In genomic region chr11:116330211-116330518, GRCm38 (mm10) we compare ENCODE assay signal across 11 mouse cellular contexts. TPM values are rescaled to one million over a fixed set of nuclear protein-coding genes. Genes with fewer than 3 reads are reported as not detected.
A peak's percentile ranks its signal among the peaks of the same experiment; 100 is the strongest.
DNase-seq lines count a peak whose midpoint lies in the region; ATAC-seq and TF ChIP-seq lines count a peak whose summit lies in the region.
"Had no signal": no experiment of that assay in that cellular context is flagged by ENCODE, and none has a peak within 500 bp of the region (broad histone marks: within the 10 kb centered on the region; RNA-seq: fewer than 3 reads in every experiment).

No protein-coding gene starts in this region.

- no peaks in the 10 kb centered on the region for H3K36me3 ChIP-seq in kidney, postnatal 0 days (ENCODE audit: insufficient read depth, low read length)
- no peaks in the 10 kb centered on the region for H3K36me3 ChIP-seq in kidney, adult 2 months (ENCODE audit: control insufficient read depth, insufficient read depth, low read length)
- no peaks in the 10 kb centered on the region for H3K36me3 ChIP-seq in ES-E14 (ENCODE audit: control insufficient read depth, insufficient read depth, low read length, poor library complexity, severe bottlenecking)
- H3K36me3 ChIP-seq in forebrain, embryonic 13.5 days (ENCODE audit: poor library complexity, severe bottlenecking): no peaks in the 10 kb centered on the region
- no peaks in the 10 kb centered on the region for H3K36me3 ChIP-seq in midbrain, embryonic 11.5 days (ENCODE audit: control insufficient read depth, insufficient read depth, low read length)
- no peaks in the 10 kb centered on the region for H3K36me3 ChIP-seq in kidney, embryonic 14.5 days (ENCODE audit: control insufficient read depth, insufficient read depth, low read length)

- ATAC-seq in kidney, postnatal 0 days (replicated peaks; ENCODE audit: low FRiP score, low read depth): no peak
- no peak for ATAC-seq in forebrain, embryonic 13.5 days
- no peak for ATAC-seq in midbrain, embryonic 11.5 days (ENCODE audit: low FRiP score)
- ATAC-seq in kidney, embryonic 14.5 days (ENCODE audit: low FRiP score, low TSS enrichment): no peak

- no peaks in the 10 kb centered on the region for H3K9me3 ChIP-seq in kidney, postnatal 0 days (replicated peaks; ENCODE audit: low read length)
- H3K9me3 ChIP-seq in ES-E14 (ENCODE audit: control insufficient read depth, insufficient read depth, low read depth, low read length): no peaks in the 10 kb centered on the region
- no peaks in the 10 kb centered on the region for H3K9me3 ChIP-seq in forebrain, embryonic 13.5 days (replicated peaks)
- H3K9me3 ChIP-seq in midbrain, embryonic 11.5 days (ENCODE audit: control insufficient read depth, low read length): no peaks in the 10 kb centered on the region
- no peaks in the 10 kb centered on the region for H3K9me3 ChIP-seq in kidney, embryonic 14.5 days (ENCODE audit: control insufficient read depth, low read length)

- intact Hi-C loops in left cerebral cortex, postnatal 36 days (cut with DNase I): no loop called here

- DNase-seq in kidney, postnatal 0 days (ENCODE audit: low spot score): no peak
- DNase-seq in kidney, adult 2 months: no peak
- DNase-seq in ES-E14 (ENCODE audit: low read depth, low spot score): no peak
- DNase-seq in midbrain, embryonic 11.5 days (ENCODE audit: low spot score, missing footprints): no peak
- DNase-seq in frontal cortex, adult 2 months (ENCODE audit: extremely low spot score in 1 of 2, low spot score in 1 of 2): no peak
- no peak for DNase-seq in left cerebral cortex, postnatal 36 days (ENCODE audit: low spot score in 2 of 2)
- DNase-seq: adrenal gland, postnatal 10 days had no signal

- no peak for TF ChIP-seq CTCF in kidney, postnatal 0 days (IDR thresholded peaks at IDR 0.05; ENCODE audit: low read depth)
- TF ChIP-seq CTCF in kidney, adult 2 months (conservative IDR thresholded peaks at IDR 0.05; ENCODE audit: insufficient read depth, insufficient read length, low read depth, low read length): no peak

- H3K4me1 ChIP-seq in kidney, postnatal 0 days (replicated peaks; ENCODE audit: insufficient read depth, low read length): peaks cover 38% of the 10 kb centered on the region
- peaks cover 16% of the 10 kb centered on the region; the same call in 1 of the 2 replicates for H3K4me1 ChIP-seq in kidney, adult 2 months (ENCODE audit: control insufficient read depth, insufficient read depth, low read length)
- peaks cover 15 to 76% of the 10 kb centered on the region in 2 experiments for H3K4me1 ChIP-seq in ES-E14 (ENCODE audit: control insufficient read depth in 2 of 2, insufficient read depth in 2 of 2, low read length in 2 of 2, poor library complexity in 1 of 2)
- H3K4me1 ChIP-seq in forebrain, embryonic 13.5 days: peaks cover 68% of the 10 kb centered on the region
- H3K4me1 ChIP-seq in midbrain, embryonic 11.5 days (ENCODE audit: control insufficient read depth, insufficient read depth, low read length): peaks cover 52% of the 10 kb centered on the region
- peaks cover 52% of the 10 kb centered on the region for H3K4me1 ChIP-seq in kidney, embryonic 14.5 days (ENCODE audit: control insufficient read depth, insufficient read depth, low read length)

- peaks cover 10% of the 10 kb centered on the region; the same call in 1 of the 2 replicates for H3K27me3 ChIP-seq in kidney, postnatal 0 days (ENCODE audit: insufficient read depth, low read length)
- no peaks in the 10 kb centered on the region for H3K27me3 ChIP-seq in kidney, adult 2 months (replicated peaks; ENCODE audit: control insufficient read depth, insufficient read depth, low read length)
- peaks cover 22% of the 10 kb centered on the region for H3K27me3 ChIP-seq in forebrain, embryonic 13.5 days
- peaks cover 19% of the 10 kb centered on the region for H3K27me3 ChIP-seq in midbrain, embryonic 11.5 days (ENCODE audit: control insufficient read depth, insufficient read depth, low read length)
- H3K27me3 ChIP-seq in kidney, embryonic 14.5 days (ENCODE audit: control insufficient read depth, insufficient read depth, low read length): peaks cover 16% of the 10 kb centered on the region

- no peak for TF ChIP-seq POLR2A in kidney, adult 2 months (IDR thresholded peaks at IDR 0.05; ENCODE audit: low read depth, low read length)

- H3K27ac ChIP-seq in kidney, postnatal 0 days: peak overlapping the region; percentile 64
- no peak overlapping the region for H3K27ac ChIP-seq in kidney, adult 2 months (ENCODE audit: insufficient read depth, low read depth, low read length)
- peak overlapping the region; percentile 64 for H3K27ac ChIP-seq in ES-E14 (ENCODE audit: insufficient read depth, low read depth, low read length, poor library complexity, severe bottlenecking)
- peak overlapping the region; percentile 94 for H3K27ac ChIP-seq in forebrain, embryonic 13.5 days
- H3K27ac ChIP-seq in midbrain, embryonic 11.5 days (ENCODE audit: low read depth, low read length): peak overlapping the region; percentile 60
- H3K27ac ChIP-seq in kidney, embryonic 14.5 days (ENCODE audit: low read depth, low read length): no peak overlapping the region

- no peak overlapping the region for H3K9ac ChIP-seq in kidney, postnatal 0 days (ENCODE audit: low read depth, low read length)
- H3K9ac ChIP-seq in ES-E14 (ENCODE audit: insufficient read depth, low read depth, low read length, poor library complexity, severe bottlenecking): 0 out of 2 replicates have a peak overlapping the region, but pooled peaks have one; percentile 34
- peak overlapping the region; percentile 48; the same call in 1 of the 2 replicates for H3K9ac ChIP-seq in forebrain, embryonic 13.5 days
- peak overlapping the region; percentile 36; the same call in 1 of the 2 replicates for H3K9ac ChIP-seq in midbrain, embryonic 11.5 days (ENCODE audit: low read length)
- H3K9ac ChIP-seq in kidney, embryonic 14.5 days (ENCODE audit: low read depth, low read length): no peak overlapping the region

- H3K4me2 ChIP-seq in kidney, postnatal 0 days (ENCODE audit: low read length): no peak overlapping the region
- peak overlapping the region; percentile 20; the same call in 1 of the 2 replicates for H3K4me2 ChIP-seq in forebrain, embryonic 13.5 days
- no peak overlapping the region for H3K4me2 ChIP-seq in midbrain, embryonic 11.5 days
- no peak overlapping the region for H3K4me2 ChIP-seq in kidney, embryonic 14.5 days (replicated peaks; ENCODE audit: low read depth, low read length)

- H3K4me3 ChIP-seq in kidney, postnatal 0 days (replicated peaks; ENCODE audit: low read depth, low read length): no peak overlapping the region
- no peak overlapping the region for H3K4me3 ChIP-seq in kidney, adult 2 months (ENCODE audit: insufficient read depth, low read depth, low read length)
- H3K4me3 ChIP-seq in ES-E14 (ENCODE audit: insufficient read depth in 1 of 2, low read depth in 1 of 2, low read length in 2 of 2, poor library complexity in 1 of 2, severe bottlenecking in 1 of 2): no peak overlapping the region
- no peak overlapping the region for H3K4me3 ChIP-seq in forebrain, embryonic 13.5 days
- H3K4me3 ChIP-seq in midbrain, embryonic 11.5 days (ENCODE audit: low read depth, low read length): no peak overlapping the region
- H3K4me3 ChIP-seq in kidney, embryonic 14.5 days (ENCODE audit: low read length): no peak overlapping the region

- 59% methylated on average over 7 of the region's 7 CpGs for WGBS in kidney, postnatal 0 days
- 69% methylated on average over 7 of the region's 7 CpGs for WGBS in kidney, adult 2 months
- 22% methylated on average over 6 of the region's 7 CpGs for WGBS in forebrain, embryonic 13.5 days
- 60% methylated on average over 7 of the region's 7 CpGs for WGBS in midbrain, embryonic 11.5 days
- WGBS in kidney, embryonic 14.5 days: 70% methylated on average over 6 of the region's 7 CpGs

- in situ Hi-C loops in ES-E14 (cut with MboI; ENCODE audit: low sequenced_read_pairs in 2 of 2, unreplicated experiment in 2 of 2): no loop called here

RNA-seq across cellular contexts. Expression of gene Foxj1, which starts 5.0 kb away (rescaled TPM):
- polyA plus RNA-seq in kidney, postnatal 0 days (2015; fragmentation: Nextera tagmentation; extraction: Ambion mirVana): 2.5 TPM in 2 replicates
- polyA plus RNA-seq in kidney, adult 2 months (2012; rRNA removed): 0.80 and 1.0 TPM in 2 replicates
- total RNA-seq in ES-E14 (2012; rRNA removed): 0.67 and 1.2 TPM in 2 replicates
- polyA plus RNA-seq in forebrain, embryonic 13.5 days (2015; fragmentation: Nextera tagmentation; extraction: Ambion mirVana): 8.1 and 10.6 TPM in 2 replicates
- polyA plus RNA-seq in midbrain, embryonic 11.5 days (2014; fragmentation: Nextera tagmentation; extraction: Ambion mirVana): 3.5 and 3.8 TPM in 2 replicates
- 4.6 and 5.6 TPM in 2 replicates for polyA plus RNA-seq in frontal cortex, adult 2 months (2012; rRNA removed)
- total RNA-seq in left cerebral cortex, postnatal 36 days (2021): 1 to 10 TPM; 5.0 to 5.2 TPM
- polyA plus RNA-seq in kidney, embryonic 14.5 days (2014; fragmentation: Nextera tagmentation; extraction: Ambion mirVana): 1.2 and 1.8 TPM in 2 replicates
- total RNA-seq: heart, postnatal 25 days had no signal

RNA-seq across cellular contexts. Expression of gene Exoc7, which starts 23.1 kb away (rescaled TPM):
- 56.5 and 59.1 TPM in 2 replicates for polyA plus RNA-seq in kidney, postnatal 0 days (2015; fragmentation: Nextera tagmentation; extraction: Ambion mirVana)
- 33.2 and 33.5 TPM in 2 replicates for polyA plus RNA-seq in kidney, adult 2 months (2012; rRNA removed)
- 25.5 and 26.4 TPM in 2 replicates for total RNA-seq in ES-E14 (2012; rRNA removed)
- 88.9 and 89.2 TPM in 2 replicates for polyA plus RNA-seq in forebrain, embryonic 13.5 days (2015; fragmentation: Nextera tagmentation; extraction: Ambion mirVana)
- polyA plus RNA-seq in midbrain, embryonic 11.5 days (2014; fragmentation: Nextera tagmentation; extraction: Ambion mirVana): 59.9 and 61.3 TPM in 2 replicates
- polyA plus RNA-seq in frontal cortex, adult 2 months (2012; rRNA removed): 89.7 and 97.5 TPM in 2 replicates
- 100 to 1,000 TPM in 1 of 2 experiments, 10 to 100 TPM in 1; 93.0 to 100 TPM for total RNA-seq in left cerebral cortex, postnatal 36 days (2021)
- polyA plus RNA-seq in kidney, embryonic 14.5 days (2014; fragmentation: Nextera tagmentation; extraction: Ambion mirVana): 49.6 and 66.3 TPM in 2 replicates

RNA-seq across cellular contexts. Expression of gene Galr2, which starts 49.4 kb away (rescaled TPM):
- 0.13 and 0.18 TPM in 2 replicates for polyA plus RNA-seq in kidney, postnatal 0 days (2015; fragmentation: Nextera tagmentation; extraction: Ambion mirVana)
- polyA plus RNA-seq in kidney, adult 2 months (2012; rRNA removed): 3.3 and 5.3 TPM in 2 replicates
- 1.8 and 3.3 TPM in 2 replicates for total RNA-seq in ES-E14 (2012; rRNA removed)
- polyA plus RNA-seq in forebrain, embryonic 13.5 days (2015; fragmentation: Nextera tagmentation; extraction: Ambion mirVana): 0.09 and 0.16 TPM in 2 replicates
- polyA plus RNA-seq in midbrain, embryonic 11.5 days (2014; fragmentation: Nextera tagmentation; extraction: Ambion mirVana): 0.07 and 0.34 TPM in 2 replicates
- polyA plus RNA-seq in frontal cortex, adult 2 months (2012; rRNA removed): not detected in 2 replicates
- not detected for total RNA-seq in left cerebral cortex, postnatal 36 days (2021)
- polyA plus RNA-seq in kidney, embryonic 14.5 days (2014; fragmentation: Nextera tagmentation; extraction: Ambion mirVana): 0.13 TPM in 1 of 2 replicates, not detected in the other
- total RNA-seq: heart, postnatal 25 days; left cerebral cortex, adult 18-20 months had no signal

RNA-seq across cellular contexts. Expression of gene Srp68, which starts 56.1 kb away (rescaled TPM):
- 62.1 and 69.1 TPM in 2 replicates for polyA plus RNA-seq in kidney, postnatal 0 days (2015; fragmentation: Nextera tagmentation; extraction: Ambion mirVana)
- polyA plus RNA-seq in kidney, adult 2 months (2012; rRNA removed): 53.7 and 53.8 TPM in 2 replicates
- total RNA-seq in ES-E14 (2012; rRNA removed): 33.4 and 38.2 TPM in 2 replicates
- polyA plus RNA-seq in forebrain, embryonic 13.5 days (2015; fragmentation: Nextera tagmentation; extraction: Ambion mirVana): 71.8 and 72.1 TPM in 2 replicates
- polyA plus RNA-seq in midbrain, embryonic 11.5 days (2014; fragmentation: Nextera tagmentation; extraction: Ambion mirVana): 72.8 and 78.6 TPM in 2 replicates
- 63.4 and 63.9 TPM in 2 replicates for polyA plus RNA-seq in frontal cortex, adult 2 months (2012; rRNA removed)
- total RNA-seq in left cerebral cortex, postnatal 36 days (2021): 10 to 100 TPM; 66.6 to 70.6 TPM
- polyA plus RNA-seq in kidney, embryonic 14.5 days (2014; fragmentation: Nextera tagmentation; extraction: Ambion mirVana): 60.6 and 85.6 TPM in 2 replicates

Comparison
In these comparisons a context has a peak if more than half of its experiments do, and no peak if none do; other contexts are left out.
1. H3K27ac ChIP-seq: peak in kidney, postnatal 0 days (single experiment), ES-E14 (single experiment), forebrain, embryonic 13.5 days (single experiment) and midbrain, embryonic 11.5 days (single experiment); none in kidney, adult 2 months (single experiment) and kidney, embryonic 14.5 days (single experiment).
2. H3K9ac ChIP-seq: peak in ES-E14 (single experiment), forebrain, embryonic 13.5 days (single experiment) and midbrain, embryonic 11.5 days (single experiment); none in kidney, postnatal 0 days (single experiment) and kidney, embryonic 14.5 days (single experiment).